Mouse (Mus musculus) lung, embryonic 15.5 days (tissue): ENCODE results near the gene Prdm1. TPM values are rescaled to one million over a fixed set of nuclear protein-coding genes. Genes with fewer than 3 reads are reported as not detected.

Source experiments
- ATAC-seq: fragments of 200-750 bp; cut with Nextera tagmentation; 2 replicates; pipeline ENCODE4 v1.8.0; 2017; ENCODE audit warnings: moderate number of reproducible peaks, borderline replicate concordance; ENCODE audit not compliant: low FRiP score, low TSS enrichment; ENCODE audit errors: extremely low read depth
- H3K27ac ChIP-seq: fragments of 300-500 bp; sonication (generic); 2 replicates; pipeline ENCODE4 v1.5.1; 2015; ENCODE audit warnings: moderate library complexity, mild to moderate bottlenecking, inconsistent platforms
- H3K27me3 ChIP-seq: fragments of 300-500 bp; sonication (generic); 2 replicates; pipeline ENCODE4 v1.6.1; 2015; ENCODE audit warnings: inconsistent platforms
- H3K36me3 ChIP-seq: fragments of 300-500 bp; sonication (generic); 2 replicates; pipeline ENCODE4 v1.6.1; 2015; ENCODE audit warnings: inconsistent platforms
- H3K4me1 ChIP-seq: fragments of 300-500 bp; sonication (generic); 2 replicates; pipeline ENCODE4 v1.6.1; 2015; ENCODE audit warnings: inconsistent platforms
- H3K4me2 ChIP-seq: fragments of 300-500 bp; sonication (generic); 2 replicates; pipeline ENCODE4 v1.6.1; 2015; ENCODE audit warnings: inconsistent platforms, mild to moderate bottlenecking, moderate library complexity
- H3K4me3 ChIP-seq: fragments of 300-500 bp; sonication (generic); 2 replicates; pipeline ENCODE4 v1.5.1; 2015; ENCODE audit warnings: mild to moderate bottlenecking, inconsistent platforms
- H3K9ac ChIP-seq: fragments of 300-500 bp; sonication (generic); 2 replicates; pipeline ENCODE4 v1.6.1; 2015; ENCODE audit warnings: inconsistent platforms
- H3K9me3 ChIP-seq: fragments of 300-500 bp; sonication (generic); 2 replicates; pipeline ENCODE4 v1.6.1; 2016; ENCODE audit warnings: inconsistent platforms
- WGBS: fragments of 180-500 bp; shearing (Covaris S2); methylation state at CpG from one replicate; pipeline ENCODE4 v1.1.7; 2015; 5-methylcytosine and 5-hydroxymethylcytosine counted together
- polyA plus RNA-seq: library from polyadenylated mRNA; unstranded; fragments of >200 nt; fragmentation: Nextera tagmentation; extraction: Ambion mirVana; gene quantifications from 2 replicates; pipeline ENCODE4 v1.2.1, GENCODE M21; 2015

Prdm1 gene
- polyA plus RNA-seq, 1 experiment from 2014 or later: 1.7 TPM

DNA sequence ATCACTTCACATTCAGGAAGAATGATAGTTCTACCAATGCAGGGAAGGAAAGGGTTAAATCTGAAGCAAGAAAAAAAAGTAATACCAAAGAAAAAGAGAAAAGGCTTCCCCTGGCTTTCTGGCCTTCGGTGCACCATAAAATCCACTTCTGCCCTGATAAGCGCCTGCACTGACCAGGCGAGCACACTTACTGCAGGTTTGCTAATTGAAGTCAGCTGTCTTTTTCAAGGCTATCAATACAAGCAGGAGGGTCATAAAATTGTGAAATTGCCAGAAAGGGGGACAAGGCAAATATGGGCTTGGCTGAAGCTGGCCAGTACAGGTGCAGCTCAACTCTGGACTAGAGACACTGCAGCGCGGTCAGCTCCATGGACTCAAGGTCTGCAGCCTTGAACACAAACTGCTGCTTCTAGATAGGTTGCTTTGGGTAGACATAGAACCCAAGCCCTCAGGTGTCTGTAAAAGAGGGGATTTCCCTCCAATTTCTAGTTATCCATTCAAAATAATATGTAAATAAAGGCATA lies 37.3 kb downstream of the Prdm1 start:
- Histone ChIP-seq H3K27ac (no peak overlapping the region), H3K27me3 (no peaks in the 10 kb centered on the region), H3K36me3 (no peaks in the 10 kb centered on the region), H3K4me3 (no peak overlapping the region), H3K4me2 (no peak overlapping the region), H3K9ac (no peak overlapping the region), H3K9me3 (no peaks in the 10 kb centered on the region), H3K4me1 (peaks cover 16% of the 10 kb centered on the region)
- ATAC-seq: no peak
- 79% methylated on average over 5 of the region's 5 CpGs for WGBS

DNA sequence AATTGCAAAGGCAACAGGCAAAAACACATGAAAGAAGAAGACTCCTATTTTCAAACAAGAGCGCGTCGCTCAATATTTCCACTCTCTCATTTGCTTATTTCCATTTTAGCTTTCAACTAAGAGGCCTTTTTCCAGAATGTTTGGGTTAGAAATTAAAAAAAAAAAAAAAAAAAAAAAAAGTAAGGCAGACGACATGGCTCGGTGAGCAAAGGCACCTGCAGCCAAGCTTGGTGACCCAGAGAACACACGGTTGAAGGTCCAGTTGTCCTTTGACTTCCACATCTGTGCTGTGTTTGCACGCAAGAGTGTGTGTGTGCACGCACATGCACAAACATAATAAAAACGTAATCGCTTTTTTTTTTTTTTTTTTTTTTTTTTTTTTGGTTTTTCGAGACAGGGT lies 41.2 kb downstream of the Prdm1 start:
- Histone ChIP-seq H3K36me3 (no peaks in the 10 kb centered on the region), H3K9me3 (no peaks in the 10 kb centered on the region), H3K4me1 (no peaks in the 10 kb centered on the region), H3K4me3 (no peak overlapping the region), H3K27me3 (no peaks in the 10 kb centered on the region), H3K9ac (no peak overlapping the region), H3K4me2 (no peak overlapping the region), H3K27ac (no peak overlapping the region)
- ATAC-seq: no peak
- WGBS: 87% methylated on average over 10 of the region's 11 CpGs

GRCm38 (mm10) chr10:44484077-44484476 lies 44.2 kb downstream of the Prdm1 start:
- no peaks in the 10 kb centered on the region for H3K27me3 ChIP-seq
- ATAC-seq: no peak

DNA sequence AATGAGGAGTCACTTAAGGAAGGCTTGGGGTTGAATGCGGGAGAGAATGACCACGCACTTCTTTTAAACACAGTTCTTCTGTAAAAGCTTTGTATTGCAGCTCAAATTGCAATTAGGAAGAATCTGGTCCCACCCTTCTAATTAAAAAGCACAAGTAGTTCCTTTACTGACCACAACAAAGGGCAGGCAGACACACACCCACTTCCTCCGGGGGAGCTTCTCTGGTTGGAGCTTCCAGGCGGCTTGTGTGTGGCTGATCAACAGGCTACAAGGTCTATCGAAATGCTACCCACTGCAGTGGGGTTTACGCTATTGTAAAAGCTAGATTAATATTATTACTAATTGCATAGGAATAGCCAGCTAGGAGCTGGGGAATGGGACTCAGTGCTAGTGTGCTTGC lies 45.2 kb downstream of the Prdm1 start:
- ATAC-seq: no peak
- Histone ChIP-seq H3K4me2 (no peak overlapping the region), H3K9me3 (no peaks in the 10 kb centered on the region), H3K4me1 (peaks cover 16% of the 10 kb centered on the region; the same call in 1 of the 2 replicates), H3K36me3 (no peaks in the 10 kb centered on the region), H3K27ac (no peak overlapping the region), H3K4me3 (no peak overlapping the region), H3K9ac (no peak overlapping the region), H3K27me3 (no peaks in the 10 kb centered on the region)
- 85% methylated on average over 6 of the region's 6 CpGs for WGBS

More at GRCm38 (mm10) chr10:44484077-44484476, 44.2 kb downstream of the Prdm1 start:
- Histone ChIP-seq H3K4me3 (no peak overlapping the region), H3K9ac (no peak overlapping the region), H3K9me3 (no peaks in the 10 kb centered on the region), H3K4me1 (peaks cover 13% of the 10 kb centered on the region; the same call in 1 of the 2 replicates), H3K27ac (no peak overlapping the region), H3K4me2 (no peak overlapping the region), H3K36me3 (no peaks in the 10 kb centered on the region)
- 60% methylated on average over 5 of the region's 5 CpGs for WGBS

DNA sequence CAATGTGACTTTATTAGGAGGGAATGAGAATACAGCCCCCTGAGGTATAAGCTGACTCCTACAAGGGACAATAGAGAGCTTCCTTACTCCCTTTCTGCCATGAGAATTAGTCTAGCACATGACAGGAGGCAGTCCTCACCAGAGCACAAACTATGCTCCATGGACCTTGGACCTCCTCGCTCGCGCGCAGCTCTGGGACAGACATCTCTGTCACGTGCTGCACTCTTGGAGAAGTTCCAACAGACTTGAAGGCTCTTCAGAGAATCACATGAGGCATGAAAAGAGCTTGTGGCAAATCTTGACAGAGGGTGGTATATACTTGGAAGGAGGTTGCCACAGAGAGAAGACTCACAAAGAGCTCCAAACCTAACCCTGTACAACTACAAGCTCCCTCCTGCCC lies 46.9 kb downstream of the Prdm1 start:
- peaks cover 28% of the 10 kb centered on the region for H3K4me1 ChIP-seq
- H3K36me3 ChIP-seq: no peaks in the 10 kb centered on the region
- WGBS: 45% methylated on average over 5 of the region's 5 CpGs
- no peak overlapping the region for H3K9ac ChIP-seq
- ATAC-seq: peak; percentile 47; the same call in 1 of the 2 replicates
- H3K4me2 ChIP-seq: no peak overlapping the region
- no peaks in the 10 kb centered on the region; the same call in 1 of the 2 replicates for H3K27me3 ChIP-seq
- H3K4me3 ChIP-seq: no peak overlapping the region
- no peaks in the 10 kb centered on the region for H3K9me3 ChIP-seq
- H3K27ac ChIP-seq: no peak overlapping the region

DNA sequence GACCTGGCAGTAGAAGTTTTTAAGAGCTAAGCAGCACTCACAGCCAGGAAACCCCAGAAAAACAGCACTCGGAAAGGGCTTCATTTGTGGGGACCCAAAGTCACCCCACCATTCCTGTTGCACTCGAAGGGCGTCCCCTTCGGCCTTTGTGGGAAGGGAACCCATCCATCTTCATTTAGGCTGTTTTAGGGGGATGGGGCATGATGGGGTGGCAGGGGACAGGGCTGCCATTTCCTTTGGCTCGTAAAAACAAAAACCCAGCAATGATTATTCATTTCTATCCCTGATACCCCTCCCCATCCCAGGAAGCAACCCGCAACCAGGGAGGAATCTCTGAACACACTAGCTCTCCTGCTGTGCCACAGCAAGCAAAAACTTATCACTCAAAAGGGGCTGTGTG lies 49.0 kb downstream of the Prdm1 start:
- no peak for ATAC-seq
- WGBS: 30% methylated on average over 6 of the region's 6 CpGs
- Histone ChIP-seq H3K4me3 (no peak overlapping the region), H3K9me3 (no peaks in the 10 kb centered on the region), H3K27ac (no peak overlapping the region), H3K36me3 (no peaks in the 10 kb centered on the region), H3K9ac (no peak overlapping the region), H3K27me3 (no peaks in the 10 kb centered on the region; the same call in 1 of the 2 replicates), H3K4me2 (no peak overlapping the region), H3K4me1 (peaks cover 28% of the 10 kb centered on the region)

- no peak for ATAC-seq
- Histone ChIP-seq H3K27me3 (no peaks in the 10 kb centered on the region; the same call in 1 of the 2 replicates), H3K4me3 (no peak overlapping the region)
These were observed 50.2 kb downstream of the Prdm1 start for GRCm38 (mm10) chr10:44478091-44478490.

GRCm38 (mm10) chr10:44477240-44477639 lies 51.1 kb downstream of the Prdm1 start:
- Histone ChIP-seq H3K36me3 (no peaks in the 10 kb centered on the region), H3K27ac (no peak overlapping the region), H3K4me3 (no peak overlapping the region), H3K9ac (no peak overlapping the region), H3K4me2 (peak overlapping the region; percentile 51), H3K9me3 (no peaks in the 10 kb centered on the region), H3K4me1 (peaks cover 28% of the 10 kb centered on the region), H3K27me3 (peaks cover under 1% of the 10 kb centered on the region; the same call in 1 of the 2 replicates)
- no peak for ATAC-seq
- 43% methylated on average over 8 of the region's 8 CpGs for WGBS

More at GRCm38 (mm10) chr10:44478091-44478490, 50.2 kb downstream of the Prdm1 start:
- Histone ChIP-seq H3K9me3 (no peaks in the 10 kb centered on the region), H3K36me3 (no peaks in the 10 kb centered on the region), H3K27ac (no peak overlapping the region), H3K9ac (no peak overlapping the region), H3K4me1 (peaks cover 28% of the 10 kb centered on the region), H3K4me2 (no peak overlapping the region)
- WGBS: 52% methylated on average over 5 of the region's 5 CpGs

DNA sequence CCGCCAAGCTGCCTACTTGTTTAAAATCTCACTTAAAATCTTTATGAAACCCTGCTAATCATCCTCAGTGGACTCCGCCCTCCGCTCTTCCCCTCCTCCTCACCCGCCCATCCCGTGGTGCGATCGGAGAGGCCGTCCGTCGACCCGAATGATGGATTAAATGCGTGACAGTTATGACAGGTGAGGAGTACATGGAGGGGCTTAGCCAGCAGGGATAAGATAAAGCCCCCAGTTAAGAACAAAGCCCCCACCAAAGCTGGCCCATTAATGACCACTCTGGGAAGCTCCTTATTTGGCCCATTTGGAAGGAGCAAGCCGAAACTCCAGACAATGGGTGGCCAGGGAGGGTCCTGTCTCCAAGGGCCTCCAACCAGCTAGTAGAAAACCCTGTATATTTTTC lies 51.8 kb downstream of the Prdm1 start:
- Histone ChIP-seq H3K4me2 (peak overlapping the region; percentile 51), H3K4me3 (peak overlapping the region; percentile 22), H3K27me3 (peaks cover 3% of the 10 kb centered on the region; the same call in 1 of the 2 replicates), H3K36me3 (no peaks in the 10 kb centered on the region), H3K27ac (no peak overlapping the region), H3K4me1 (peaks cover 27% of the 10 kb centered on the region), H3K9me3 (no peaks in the 10 kb centered on the region), H3K9ac (no peak overlapping the region)
- 26% methylated on average over 13 of the region's 13 CpGs for WGBS
- peak; percentile 36; the same call in 1 of the 2 replicates for ATAC-seq

DNA sequence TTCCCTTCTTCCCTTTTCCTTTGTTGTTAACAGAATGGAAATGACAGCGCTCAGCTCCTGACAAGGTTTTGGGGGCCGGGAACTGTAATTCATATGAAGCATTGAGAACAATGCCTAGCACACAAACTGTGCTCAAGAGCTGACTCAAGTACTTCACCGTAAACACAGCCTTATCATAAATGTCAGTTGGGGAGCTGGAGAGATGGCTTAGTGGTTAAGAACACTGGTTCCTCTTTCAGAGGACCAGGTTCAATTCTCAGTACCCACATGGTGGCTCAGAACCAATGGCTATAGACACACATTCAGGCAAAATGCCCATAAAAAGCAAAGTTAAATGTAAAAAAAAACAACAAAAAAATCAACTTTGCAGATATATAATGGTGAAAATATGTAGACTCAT lies 52.9 kb downstream of the Prdm1 start:
- H3K9me3 ChIP-seq: no peaks in the 10 kb centered on the region
- H3K36me3 ChIP-seq: no peaks in the 10 kb centered on the region
- no peak overlapping the region for H3K4me3 ChIP-seq
- WGBS: 68% methylated on average over 3 of the region's 3 CpGs
- H3K9ac ChIP-seq: no peak overlapping the region
- H3K27me3 ChIP-seq: peaks cover 3% of the 10 kb centered on the region; the same call in 1 of the 2 replicates
- no peak overlapping the region for H3K27ac ChIP-seq
- H3K4me1 ChIP-seq: peaks cover 22% of the 10 kb centered on the region
- H3K4me2 ChIP-seq: no peak overlapping the region
- ATAC-seq: no peak

DNA sequence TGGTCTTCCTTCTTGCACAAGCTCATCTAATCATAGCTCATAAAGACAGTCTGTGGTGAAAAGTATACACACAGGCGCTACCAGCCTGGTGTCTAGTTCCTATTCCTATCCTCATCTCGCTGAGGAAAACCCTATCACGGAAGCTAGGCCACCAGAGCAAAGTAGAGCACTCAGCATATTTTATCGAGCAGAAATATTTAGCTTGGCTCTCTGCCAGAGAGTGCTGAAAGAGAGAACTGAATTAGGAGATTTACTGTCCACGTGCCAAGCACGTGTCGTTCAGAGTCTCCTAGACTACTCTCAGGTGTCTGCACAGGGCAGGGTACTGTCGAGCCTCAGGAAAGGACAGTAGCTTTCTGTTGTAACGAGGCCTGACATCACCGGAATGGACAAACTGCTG lies 54.0 kb downstream of the Prdm1 start:
- WGBS: 12% methylated on average over 10 of the region's 10 CpGs
- Histone ChIP-seq H3K36me3 (no peaks in the 10 kb centered on the region), H3K27me3 (peaks cover 6% of the 10 kb centered on the region), H3K4me2 (no peak overlapping the region), H3K9ac (no peak overlapping the region), H3K9me3 (no peaks in the 10 kb centered on the region), H3K4me1 (peaks cover 17% of the 10 kb centered on the region), H3K27ac (no peak overlapping the region), H3K4me3 (no peak overlapping the region)
- peak; percentile 84 for ATAC-seq

DNA sequence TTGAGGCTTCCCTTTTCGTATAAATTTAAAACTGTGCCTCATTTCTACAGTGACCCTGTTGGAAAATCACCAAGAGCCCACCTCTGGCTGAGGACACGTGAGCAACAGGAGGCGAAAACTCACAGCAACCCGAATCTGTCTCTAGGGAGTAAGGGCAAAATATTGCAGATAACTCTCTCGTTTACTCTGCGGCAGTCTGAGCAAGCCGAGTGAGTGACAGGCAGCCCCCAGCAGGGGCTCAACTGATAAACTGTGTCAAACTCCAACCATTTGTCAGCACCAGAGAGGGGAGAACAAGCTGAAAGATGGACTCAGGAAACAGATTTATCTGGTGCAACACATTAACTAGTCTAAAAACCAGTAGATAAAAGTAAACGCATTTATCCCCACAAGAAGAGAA lies 62.7 kb downstream of the Prdm1 start:
- peaks cover 13% of the 10 kb centered on the region; the same call in 1 of the 2 replicates for H3K4me1 ChIP-seq
- H3K27me3 ChIP-seq: peaks cover 38% of the 10 kb centered on the region
- no peaks in the 10 kb centered on the region for H3K9me3 ChIP-seq
- H3K27ac ChIP-seq: no peak overlapping the region
- H3K4me2 ChIP-seq: peak overlapping the region; percentile 0; the same call in 1 of the 2 replicates
- no peak for ATAC-seq
- H3K4me3 ChIP-seq: no peak overlapping the region
- H3K9ac ChIP-seq: no peak overlapping the region
- H3K36me3 ChIP-seq: no peaks in the 10 kb centered on the region
- 12% methylated on average over 8 of the region's 8 CpGs for WGBS
